Mouse (Mus musculus) forebrain, embryonic 11.5 days (tissue): ENCODE measurements around the gene Bmp2k. TPM values are rescaled to one million over a fixed set of nuclear protein-coding genes. Genes with fewer than 3 reads are reported as not detected.
"Not testable (repeated sequence)": the region's sequence is repeated elsewhere in the genome, so short reads cannot be mapped to it uniquely, and the experiment has no call there.

Source experiments
- ATAC-seq: fragments of 200-750 bp; cut with Nextera tagmentation; replicated peaks from 2 replicates; pipeline ENCODE4 v1.8.0; 2017; ENCODE audit warnings: moderate TSS enrichment; ENCODE audit not compliant: low FRiP score
- DNase-seq: peaks from one replicate; pipeline ENCODE4 v3.0.0-alpha.2; 2017; ENCODE audit warnings: low spot score
- H3K27ac ChIP-seq: fragments of 300-500 bp; sonication (generic); 2 replicates; pipeline ENCODE4 v1.5.1; 2014; ENCODE audit warnings: low read depth, low read length
- H3K27me3 ChIP-seq: fragments of 300-500 bp; sonication (generic); 2 replicates; pipeline ENCODE4 v1.6.1; 2014; ENCODE audit warnings: mild to moderate bottlenecking, low read length, mixed read lengths; ENCODE audit not compliant: control insufficient read depth, insufficient read depth
- H3K36me3 ChIP-seq: fragments of 300-500 bp; sonication (generic); 2 replicates; pipeline ENCODE4 v1.6.1; 2014; ENCODE audit warnings: mild to moderate bottlenecking, low read length, moderate library complexity, mixed read lengths; ENCODE audit not compliant: control insufficient read depth, insufficient read depth
- H3K4me1 ChIP-seq: fragments of 300-500 bp; sonication (generic); replicated peaks from 2 replicates; pipeline ENCODE4 v1.6.1; 2014; ENCODE audit warnings: low read length, mixed read lengths; ENCODE audit not compliant: control insufficient read depth, insufficient read depth
- H3K4me2 ChIP-seq: fragments of 300-500 bp; sonication (generic); 2 replicates; pipeline ENCODE4 v1.6.1; 2014; ENCODE audit warnings: low read depth, mild to moderate bottlenecking, low read length, moderate library complexity, mixed read lengths; ENCODE audit not compliant: severe bottlenecking
- H3K4me3 ChIP-seq: fragments of 300-500 bp; sonication (generic); 2 replicates; pipeline ENCODE4 v1.5.1; 2014; ENCODE audit warnings: low read depth, low read length
- H3K9ac ChIP-seq: fragments of 300-500 bp; sonication (generic); 2 replicates; pipeline ENCODE4 v1.6.1; 2014; ENCODE audit warnings: low read length
- H3K9me3 ChIP-seq: fragments of 300-500 bp; sonication (generic); 2 replicates; pipeline ENCODE4 v1.6.1; 2016; ENCODE audit warnings: low read length, mixed read lengths; ENCODE audit not compliant: control insufficient read depth
- WGBS: fragments of 180-500 bp; shearing (Covaris S2); extraction: QIAGEN DNeasy Blood & Tissue Kit; methylation state at CpG from one replicate; pipeline ENCODE4 v1.1.7; 2014; 5-methylcytosine and 5-hydroxymethylcytosine counted together
- polyA plus RNA-seq: library from polyadenylated mRNA; unstranded; fragments of >200 nt; fragmentation: Nextera tagmentation; extraction: Ambion mirVana; gene quantifications from 2 replicates; pipeline ENCODE4 v1.2.1, GENCODE M21; 2014

Bmp2k gene
- polyA plus RNA-seq, 1 experiment from 2014 or later: 10.2 TPM

DNA sequence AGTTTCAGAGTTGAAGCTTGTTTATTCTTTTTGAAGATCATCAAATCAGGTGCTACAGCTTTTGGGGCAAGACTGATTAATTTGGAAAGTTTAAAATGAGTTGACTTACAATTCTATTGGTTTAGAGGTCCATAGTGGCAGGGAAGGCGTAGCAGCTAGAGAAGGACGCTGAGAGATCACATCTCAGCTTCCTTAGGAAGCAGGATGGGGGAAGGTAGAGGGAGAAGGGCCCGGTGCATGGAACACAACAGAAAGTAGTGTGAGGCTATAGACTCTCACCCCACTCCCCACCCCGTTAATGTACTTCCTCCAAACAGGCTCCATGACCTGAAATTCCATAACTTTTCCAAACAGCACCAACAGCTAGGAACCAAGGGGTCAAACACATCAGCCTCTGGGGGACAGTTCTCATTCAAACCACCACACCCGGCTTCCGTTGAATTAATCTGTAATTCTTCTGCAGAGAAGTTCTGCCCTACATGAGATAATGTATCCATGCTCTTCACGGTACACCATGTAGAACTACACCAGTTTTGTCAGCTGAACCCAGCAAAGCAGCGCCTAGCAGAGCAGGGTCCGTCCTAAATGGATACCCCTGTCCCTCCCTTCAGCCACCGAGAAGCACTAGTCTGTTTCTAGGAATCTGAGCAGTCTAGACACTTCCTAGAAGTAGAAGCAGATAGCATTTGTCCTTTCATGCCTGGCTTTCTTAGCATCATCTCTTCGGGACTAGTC is 12.3 kb downstream of the Bmp2k start:
- Histone ChIP-seq H3K9me3 (no peaks in the 10 kb centered on the region), H3K27ac (no peak overlapping the region), H3K4me3 (no peak overlapping the region), H3K9ac (no peak overlapping the region), H3K4me1 (no peaks in the 10 kb centered on the region; the same call in 1 of the 2 replicates), H3K4me2 (no peak overlapping the region), H3K36me3 (no peaks in the 10 kb centered on the region), H3K27me3 (no peaks in the 10 kb centered on the region)
- DNase-seq (no peak), ATAC-seq (no peak)
- WGBS: 89% methylated on average over 11 of the region's 11 CpGs

- ATAC-seq (no peak), DNase-seq (no peak)
- Histone ChIP-seq H3K27me3 (no peaks in the 10 kb centered on the region), H3K4me1 (no peaks in the 10 kb centered on the region; the same call in 1 of the 2 replicates), H3K9me3 (no peaks in the 10 kb centered on the region), H3K36me3 (no peaks in the 10 kb centered on the region), H3K9ac (no peak overlapping the region), H3K4me3 (no peak overlapping the region), H3K4me2 (no peak overlapping the region), H3K27ac (no peak overlapping the region)
- 84% methylated on average over 10 of the region's 11 CpGs for WGBS
Measured at GRCm38 (mm10) chr5:97015781-97016508, 18.5 kb downstream of the Bmp2k start.

GRCm38 (mm10) chr5:97016842-97017577 is 19.5 kb downstream of the Bmp2k start:
- H3K4me1 ChIP-seq: no peaks in the 10 kb centered on the region; the same call in 1 of the 2 replicates
- H3K27me3 ChIP-seq: no peaks in the 10 kb centered on the region
- H3K36me3 ChIP-seq: no peaks in the 10 kb centered on the region
- ATAC-seq: no peak
- 97% methylated on average over 9 of the region's 9 CpGs for WGBS
- no peak for DNase-seq
- no peak overlapping the region for H3K4me2 ChIP-seq
- H3K27ac ChIP-seq: no peak overlapping the region
- no peak overlapping the region for H3K4me3 ChIP-seq
- no peaks in the 10 kb centered on the region for H3K9me3 ChIP-seq
- H3K9ac ChIP-seq: no peak overlapping the region

DNA sequence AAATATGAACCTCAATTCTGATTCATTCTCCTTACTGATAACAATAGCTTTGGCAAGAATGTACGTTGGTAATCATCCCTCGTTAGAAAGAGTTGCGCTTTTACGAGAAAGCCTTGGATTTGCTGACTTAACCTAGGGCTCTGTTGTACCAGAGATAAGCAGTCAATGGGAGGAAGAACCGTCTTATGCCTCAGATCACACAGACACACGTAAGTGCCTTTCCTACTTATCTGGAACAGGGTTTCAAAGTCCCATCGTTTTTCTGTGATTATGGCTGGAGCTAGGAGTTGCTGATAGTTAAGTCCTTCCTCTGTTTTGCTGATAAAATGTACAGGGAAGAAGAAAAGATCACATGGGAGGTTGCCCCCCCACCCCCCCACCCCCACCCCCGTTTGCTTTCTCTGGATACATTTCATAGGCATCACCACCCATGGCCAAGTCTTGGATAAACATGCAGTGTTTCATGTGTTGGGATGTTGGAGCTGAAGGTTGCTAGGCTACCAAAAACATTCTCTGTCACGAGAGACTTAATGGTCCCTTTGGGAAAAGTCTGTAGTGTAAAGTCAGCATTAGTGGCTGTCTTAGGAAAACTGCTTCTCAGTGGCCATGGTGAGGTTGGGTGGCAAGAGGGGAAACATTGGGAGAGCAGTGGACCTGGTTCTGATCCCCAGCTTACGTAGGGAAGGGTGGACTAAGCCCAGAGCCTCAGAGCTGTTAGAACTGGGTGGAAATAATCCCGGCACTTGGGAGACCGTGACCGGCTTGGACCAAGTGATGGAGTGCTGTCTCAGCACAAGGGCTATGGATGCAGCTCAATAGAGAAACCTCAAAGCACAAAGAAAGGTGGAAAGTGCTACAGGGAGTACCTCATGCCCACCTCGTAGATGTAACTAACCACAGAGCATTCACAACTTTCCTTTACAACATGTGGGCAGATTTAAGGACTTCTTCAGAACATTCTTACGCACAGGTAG is 25.1 kb downstream of the Bmp2k start:
- DNase-seq (no peak), ATAC-seq (no peak)
- Histone ChIP-seq H3K4me1 (no peaks in the 10 kb centered on the region), H3K9me3 (no peaks in the 10 kb centered on the region), H3K36me3 (no peaks in the 10 kb centered on the region), H3K27ac (no peak overlapping the region), H3K9ac (no peak overlapping the region), H3K27me3 (no peaks in the 10 kb centered on the region), H3K4me3 (no peak overlapping the region), H3K4me2 (no peak overlapping the region)
- 79% methylated on average over 15 of the region's 15 CpGs for WGBS

DNA sequence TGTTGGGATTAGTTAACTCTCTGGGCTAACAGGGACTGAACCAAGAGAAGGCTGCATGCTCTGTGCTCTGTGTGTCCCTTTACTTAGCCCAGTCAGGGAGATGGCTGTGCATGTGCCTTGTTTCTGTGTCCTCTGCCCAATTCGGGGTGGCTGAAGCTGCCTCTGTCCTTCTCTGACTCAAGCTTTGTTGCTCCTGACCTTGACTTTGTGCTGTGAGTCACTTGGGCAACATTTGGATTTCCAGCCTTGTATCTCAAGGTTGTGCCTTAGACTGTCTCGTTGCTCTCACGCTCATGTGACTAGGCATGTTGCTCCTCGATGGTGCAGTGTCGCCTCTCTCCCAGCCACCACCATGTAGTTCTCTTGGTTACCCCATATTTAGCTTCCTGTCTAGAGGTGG is 27.3 kb downstream of the Bmp2k start:
- 97% methylated on average over 5 of the region's 5 CpGs for WGBS
- H3K4me2 ChIP-seq: no peak overlapping the region
- no peak overlapping the region for H3K27ac ChIP-seq
- H3K36me3 ChIP-seq: no peaks in the 10 kb centered on the region
- no peaks in the 10 kb centered on the region for H3K27me3 ChIP-seq
- no peak overlapping the region for H3K4me3 ChIP-seq
- H3K9ac ChIP-seq: no peak overlapping the region
- H3K9me3 ChIP-seq: no peaks in the 10 kb centered on the region
- DNase-seq (no peak), ATAC-seq (no peak)
- no peaks in the 10 kb centered on the region for H3K4me1 ChIP-seq

DNA sequence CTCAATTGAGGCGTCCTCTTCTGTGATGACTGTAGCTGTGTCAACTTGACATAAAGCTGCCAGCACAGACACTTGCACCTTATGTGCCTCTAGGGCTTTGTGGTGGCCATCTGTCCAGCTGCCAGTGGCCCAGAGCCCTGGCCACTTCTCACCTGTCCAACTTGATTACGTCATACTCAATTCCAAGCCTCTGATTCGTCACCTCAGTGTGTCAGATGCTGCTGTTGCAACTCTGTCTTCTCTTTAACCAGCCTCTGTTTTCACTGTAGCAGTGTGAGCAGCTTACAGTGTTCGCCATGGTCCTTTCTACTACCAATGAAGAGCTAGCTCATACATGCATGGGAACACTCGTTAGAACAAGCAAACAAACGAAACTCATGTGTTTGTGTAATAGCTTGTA is 28.2 kb downstream of the Bmp2k start:
- Histone ChIP-seq H3K4me1 (no peaks in the 10 kb centered on the region), H3K9me3 (no peaks in the 10 kb centered on the region), H3K27ac (no peak overlapping the region), H3K36me3 (no peaks in the 10 kb centered on the region), H3K4me3 (no peak overlapping the region), H3K27me3 (no peaks in the 10 kb centered on the region), H3K4me2 (no peak overlapping the region), H3K9ac (no peak overlapping the region)
- ATAC-seq (no peak), DNase-seq (no peak)
- WGBS: 88% methylated on average over 6 of the region's 6 CpGs

DNA sequence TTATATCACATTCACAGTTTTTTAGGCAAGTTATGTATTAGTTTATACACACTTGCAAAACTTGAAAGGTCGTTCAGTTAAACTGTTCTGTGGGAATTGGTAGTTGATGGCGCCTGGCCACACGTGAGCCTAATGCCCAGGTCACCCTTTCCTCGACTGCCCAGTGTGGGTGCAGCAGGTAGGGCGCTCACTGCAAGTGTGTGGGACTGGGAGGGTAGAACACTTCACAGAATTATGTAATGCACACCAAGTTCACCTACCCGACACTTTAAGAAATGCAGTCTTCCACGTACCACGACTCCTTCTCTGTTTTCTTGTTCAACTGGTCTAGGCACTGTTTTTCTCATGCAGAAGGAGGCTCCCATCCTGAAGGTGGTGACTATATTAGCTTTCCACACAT is 30.5 kb downstream of the Bmp2k start:
- Histone ChIP-seq H3K4me1 (no peaks in the 10 kb centered on the region), H3K4me3 (no peak overlapping the region), H3K9me3 (no peaks in the 10 kb centered on the region), H3K36me3 (no peaks in the 10 kb centered on the region), H3K4me2 (no peak overlapping the region), H3K27ac (no peak overlapping the region), H3K27me3 (no peaks in the 10 kb centered on the region), H3K9ac (no peak overlapping the region)
- no peak for DNase-seq
- ATAC-seq: no peak
- 89% methylated on average over 8 of the region's 8 CpGs for WGBS

- DNase-seq, H3K9ac ChIP-seq, H3K27ac ChIP-seq, H3K4me3 ChIP-seq, H3K27me3 ChIP-seq, H3K4me2 ChIP-seq, H3K4me1 ChIP-seq, H3K36me3 ChIP-seq, ATAC-seq, H3K9me3 ChIP-seq: not testable (repeated sequence)
- 83% methylated on average over 1 of the region's 1 CpGs for WGBS
Measured at GRCm38 (mm10) chr5:97028840-97029239, 31.4 kb downstream of the Bmp2k start.
